Mouse (Mus musculus) intestine, postnatal 0 days (tissue): Measurements from ENCODE around the gene Tbx2. TPM values are rescaled to one million over a fixed set of nuclear protein-coding genes. Genes with fewer than 3 reads are reported as not detected.

Experiments used
- ATAC-seq: fragments of 200-750 bp; cut with Nextera tagmentation; 2 replicates; pipeline ENCODE4 v1.8.0; 2017; ENCODE audit warnings: mild to moderate bottlenecking, moderate TSS enrichment, moderate library complexity
- H3K27ac ChIP-seq: fragments of 300-500 bp; sonication (generic); 2 replicates; pipeline ENCODE4 v1.5.1; 2014; ENCODE audit warnings: mild to moderate bottlenecking, low read depth, low read length, moderate library complexity
- H3K27me3 ChIP-seq: fragments of 300-500 bp; sonication (generic); replicated peaks from 2 replicates; pipeline ENCODE4 v1.6.1; 2014; ENCODE audit warnings: low read length, mixed read lengths; ENCODE audit not compliant: control insufficient read depth, insufficient read depth
- H3K36me3 ChIP-seq: fragments of 300-500 bp; sonication (generic); 2 replicates; pipeline ENCODE4 v1.6.1; 2014; ENCODE audit warnings: mild to moderate bottlenecking, moderate library complexity; ENCODE audit not compliant: control insufficient read depth, insufficient read depth
- H3K4me1 ChIP-seq: fragments of 300-500 bp; sonication (generic); replicated peaks from 2 replicates; pipeline ENCODE4 v1.6.1; 2014; ENCODE audit warnings: antibody characterized with exemption, low read length, mixed read lengths; ENCODE audit not compliant: control insufficient read depth, insufficient read depth
- H3K4me2 ChIP-seq: fragments of 300-500 bp; sonication (generic); replicated peaks from 2 replicates; pipeline ENCODE4 v1.6.1; 2014; ENCODE audit warnings: low read depth, mild to moderate bottlenecking, moderate library complexity
- H3K4me3 ChIP-seq: fragments of 300-500 bp; sonication (generic); 2 replicates; pipeline ENCODE4 v1.5.1; 2014; ENCODE audit warnings: low read depth, low read length
- H3K9ac ChIP-seq: fragments of 300-500 bp; sonication (generic); 2 replicates; pipeline ENCODE4 v1.6.1; 2014; ENCODE audit warnings: mild to moderate bottlenecking, low read depth, low read length
- H3K9me3 ChIP-seq: fragments of 300-500 bp; sonication (generic); 2 replicates; pipeline ENCODE4 v1.6.1; 2016; ENCODE audit warnings: mixed run types; ENCODE audit not compliant: control insufficient read depth
- CTCF ChIP-seq: sonication (generic); IDR thresholded peaks from 2 replicates; pipeline ENCODE4 v1.5.1; 2016; ENCODE audit warnings: low read depth, mild to moderate bottlenecking, control low read depth, antibody characterized with exemption, moderate library complexity
- WGBS: fragments of 180-500 bp; shearing (Covaris S2); extraction: QIAGEN DNeasy Blood & Tissue Kit; methylation state at CpG from one replicate; pipeline ENCODE4 v1.1.7; 2014; 5-methylcytosine and 5-hydroxymethylcytosine counted together
- polyA plus RNA-seq: library from polyadenylated mRNA; unstranded; fragments of >200 nt; fragmentation: Nextera tagmentation; extraction: Ambion mirVana; gene quantifications from 2 replicates; pipeline ENCODE4 v1.2.1, GENCODE M21; 2015

Gene Tbx2
- polyA plus RNA-seq, 1 experiment from 2014 or later = 3.0 TPM

DNA sequence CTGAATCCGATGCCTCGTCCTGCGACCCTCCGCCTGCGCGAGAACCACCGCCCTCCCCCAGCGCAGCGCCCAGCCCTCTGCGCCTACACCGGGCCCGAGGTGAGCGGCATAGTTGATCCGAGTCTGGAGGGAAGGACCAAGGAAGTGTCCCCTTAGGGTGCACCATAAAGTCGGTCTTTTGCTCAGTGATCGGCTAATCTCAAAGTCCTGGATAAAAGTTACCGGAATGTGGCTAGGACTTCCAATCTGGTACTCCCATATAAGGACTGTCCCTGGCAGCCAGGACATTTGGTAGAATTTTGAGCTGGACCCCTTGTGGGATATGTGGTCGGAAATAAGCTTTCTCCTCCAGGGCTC is 4.9 kb downstream of the Tbx2 start:
- WGBS = 15% methylated on average over 18 of the region's 18 CpGs
- no peak for TF ChIP-seq CTCF

DNA sequence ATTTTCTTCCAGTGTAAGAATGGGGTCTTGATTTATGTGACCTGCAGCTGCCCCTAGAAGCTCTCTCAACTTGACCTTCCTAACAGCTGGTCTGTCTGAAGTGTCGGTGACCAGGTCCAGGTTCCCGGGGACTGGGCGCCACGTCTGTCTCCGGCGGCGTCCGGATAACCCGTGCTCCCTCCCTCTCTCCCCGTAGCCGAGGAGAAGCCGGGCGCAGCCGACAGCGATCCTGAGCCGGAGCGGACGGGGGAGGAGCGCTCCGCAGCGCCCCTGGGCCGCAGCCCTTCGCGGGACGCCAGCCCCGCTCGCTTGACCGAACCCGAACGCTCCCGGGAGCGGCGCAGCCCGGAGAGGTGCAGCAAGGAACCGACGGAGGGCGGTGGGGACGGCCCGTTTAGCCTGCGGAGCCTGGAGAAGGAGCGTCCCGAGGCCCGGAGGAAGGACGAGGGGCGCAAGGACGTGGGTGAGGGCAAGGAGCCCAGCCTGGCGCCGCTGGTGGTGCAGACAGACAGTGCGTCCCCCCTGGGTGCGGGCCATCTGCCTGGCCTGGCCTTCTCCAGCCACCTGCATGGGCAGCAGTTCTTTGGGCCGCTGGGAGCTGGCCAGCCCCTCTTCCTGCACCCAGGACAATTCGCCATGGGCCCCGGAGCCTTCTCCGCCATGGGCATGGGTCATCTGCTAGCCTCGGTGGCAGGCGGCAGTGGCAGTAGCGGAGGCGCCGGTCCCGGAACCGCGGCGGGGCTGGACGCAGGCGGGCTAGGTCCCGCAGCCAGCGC is 5.5 kb downstream of the Tbx2 start:
- peaks cover 95% of the 10 kb centered on the region for H3K27me3 ChIP-seq
- ATAC-seq = no peak
- WGBS = 16% methylated on average over 67 of the region's 67 CpGs
- H3K4me2 ChIP-seq = peak overlapping the region; percentile 90
- H3K27ac ChIP-seq = no peak overlapping the region
- H3K36me3 ChIP-seq = peaks cover 11% of the 10 kb centered on the region; the same call in 1 of the 2 replicates
- H3K4me3 ChIP-seq = peak overlapping the region; percentile 60
- H3K4me1 ChIP-seq = 0 out of 2 replicates have a peak, but pooled peaks cover 3% of the 10 kb centered on the region
- peak overlapping the region; percentile 54 for H3K9ac ChIP-seq
- no peaks in the 10 kb centered on the region for H3K9me3 ChIP-seq
- no peak for TF ChIP-seq CTCF

More for the DNA sequence above, 4.9 kb downstream of the Tbx2 start:
- H3K36me3 ChIP-seq = peaks cover 11% of the 10 kb centered on the region; the same call in 1 of the 2 replicates
- H3K27me3 ChIP-seq = peaks cover 94% of the 10 kb centered on the region
- H3K9ac ChIP-seq = 0 out of 2 replicates have a peak overlapping the region, but pooled peaks have one; percentile 7
- no peaks in the 10 kb centered on the region for H3K9me3 ChIP-seq
- peak overlapping the region; percentile 90 for H3K4me2 ChIP-seq
- H3K27ac ChIP-seq = peak overlapping the region; percentile 21; the same call in 1 of the 2 replicates
- peak overlapping the region; percentile 60 for H3K4me3 ChIP-seq
- 0 out of 2 replicates have a peak, but pooled peaks cover 4% of the 10 kb centered on the region for H3K4me1 ChIP-seq
- no peak for ATAC-seq

DNA sequence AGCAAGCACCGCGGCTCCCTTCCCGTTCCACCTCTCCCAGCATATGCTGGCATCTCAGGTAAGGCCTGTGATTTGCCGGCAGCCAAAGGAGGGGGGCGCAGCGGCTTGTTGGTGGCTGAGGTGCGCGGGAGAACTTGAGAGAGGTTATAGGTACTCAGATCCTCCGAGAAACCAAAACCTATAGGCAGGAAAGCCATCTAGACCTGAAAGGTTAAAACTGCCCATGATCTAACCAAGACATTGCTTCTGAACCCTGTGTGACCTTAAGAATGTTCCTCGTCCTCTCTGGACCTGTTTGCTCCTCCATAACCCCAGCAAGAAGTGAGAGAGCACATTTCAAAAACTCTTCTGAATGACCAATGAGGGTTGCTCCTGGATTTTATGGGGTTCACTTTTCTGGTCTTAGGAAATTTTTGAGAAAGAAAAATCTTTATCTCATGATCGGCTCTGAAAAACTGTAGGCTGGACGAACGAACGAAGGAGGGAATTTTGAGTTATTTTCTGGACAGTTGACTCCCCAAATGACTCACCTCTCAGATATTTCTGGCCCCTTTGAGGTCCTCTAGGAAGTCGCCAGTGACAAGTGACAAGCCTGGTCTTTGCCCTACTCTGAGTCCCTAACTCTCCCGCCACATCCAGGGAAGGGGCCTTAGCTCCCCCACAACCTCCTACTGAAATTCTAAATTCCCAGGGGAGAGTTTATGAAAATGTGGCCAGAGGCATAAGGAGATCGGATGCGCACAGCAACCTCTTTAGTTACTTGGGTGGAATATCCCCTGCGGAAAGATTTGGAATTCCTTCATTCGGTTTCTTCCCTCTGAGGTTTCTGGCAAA is 6.3 kb downstream of the Tbx2 start:
- ATAC-seq = no peak

DNA sequence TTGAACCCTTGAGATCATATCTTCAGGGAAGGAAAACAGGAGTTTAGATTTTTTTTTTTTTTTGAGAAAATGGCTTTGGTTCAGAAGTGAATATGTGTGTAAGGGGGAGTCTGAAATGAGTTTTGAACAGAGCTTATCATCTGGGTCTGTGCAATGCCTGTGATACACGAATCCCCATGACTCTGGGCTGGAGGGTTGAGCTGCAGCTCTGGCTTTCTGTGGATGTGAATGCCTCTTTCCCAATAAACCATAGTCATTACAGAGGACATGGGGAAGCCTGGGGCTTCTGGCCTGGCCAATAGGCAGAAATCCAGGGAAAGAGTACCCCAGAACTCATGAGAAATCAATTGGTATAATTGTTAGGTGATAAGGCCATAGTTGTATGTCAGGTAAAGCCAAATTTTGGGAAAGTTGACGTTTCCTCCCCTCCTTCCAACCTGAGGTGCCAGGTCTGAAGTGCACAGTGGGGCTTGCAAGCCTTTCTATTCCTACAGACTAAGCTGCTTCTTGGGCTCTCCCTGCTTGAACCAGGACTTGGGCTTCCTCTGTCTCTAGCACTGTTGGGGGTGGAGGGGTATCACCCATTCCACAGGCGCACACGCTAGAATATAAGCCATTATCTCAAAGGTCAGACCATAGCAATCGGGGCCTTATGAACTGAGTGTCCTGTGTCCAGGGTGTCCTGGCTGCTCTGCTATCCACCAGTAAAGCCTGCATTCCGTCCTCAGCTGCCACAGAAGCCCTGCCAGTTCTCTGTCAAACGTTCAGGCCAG is 7.1 kb downstream of the Tbx2 start:
- no peak overlapping the region for H3K27ac ChIP-seq
- peaks cover 86% of the 10 kb centered on the region for H3K27me3 ChIP-seq
- H3K36me3 ChIP-seq = peaks cover 10% of the 10 kb centered on the region; the same call in 1 of the 2 replicates
- no peaks in the 10 kb centered on the region for H3K9me3 ChIP-seq
- ATAC-seq = no peak
- 57% methylated on average over 7 of the region's 7 CpGs for WGBS
- peak overlapping the region; percentile 11; the same call in 1 of the 2 replicates for H3K4me3 ChIP-seq
- no peak overlapping the region for H3K9ac ChIP-seq
- no peak for TF ChIP-seq CTCF
- peaks cover 10% of the 10 kb centered on the region for H3K4me1 ChIP-seq
- H3K4me2 ChIP-seq = peak overlapping the region; percentile 90

More for the DNA sequence above, 6.3 kb downstream of the Tbx2 start:
- no peak overlapping the region for H3K27ac ChIP-seq
- H3K9ac ChIP-seq = peak overlapping the region; percentile 54; the same call in 1 of the 2 replicates
- 43% methylated on average over 20 of the region's 20 CpGs for WGBS
- no peaks in the 10 kb centered on the region for H3K9me3 ChIP-seq
- H3K4me2 ChIP-seq = peak overlapping the region; percentile 90
- H3K36me3 ChIP-seq = peaks cover 11% of the 10 kb centered on the region; the same call in 1 of the 2 replicates
- no peak for TF ChIP-seq CTCF
- peaks cover 94% of the 10 kb centered on the region for H3K27me3 ChIP-seq
- peak overlapping the region; percentile 60 for H3K4me3 ChIP-seq
- H3K4me1 ChIP-seq = peaks cover 5% of the 10 kb centered on the region; the same call in 1 of the 2 replicates

DNA sequence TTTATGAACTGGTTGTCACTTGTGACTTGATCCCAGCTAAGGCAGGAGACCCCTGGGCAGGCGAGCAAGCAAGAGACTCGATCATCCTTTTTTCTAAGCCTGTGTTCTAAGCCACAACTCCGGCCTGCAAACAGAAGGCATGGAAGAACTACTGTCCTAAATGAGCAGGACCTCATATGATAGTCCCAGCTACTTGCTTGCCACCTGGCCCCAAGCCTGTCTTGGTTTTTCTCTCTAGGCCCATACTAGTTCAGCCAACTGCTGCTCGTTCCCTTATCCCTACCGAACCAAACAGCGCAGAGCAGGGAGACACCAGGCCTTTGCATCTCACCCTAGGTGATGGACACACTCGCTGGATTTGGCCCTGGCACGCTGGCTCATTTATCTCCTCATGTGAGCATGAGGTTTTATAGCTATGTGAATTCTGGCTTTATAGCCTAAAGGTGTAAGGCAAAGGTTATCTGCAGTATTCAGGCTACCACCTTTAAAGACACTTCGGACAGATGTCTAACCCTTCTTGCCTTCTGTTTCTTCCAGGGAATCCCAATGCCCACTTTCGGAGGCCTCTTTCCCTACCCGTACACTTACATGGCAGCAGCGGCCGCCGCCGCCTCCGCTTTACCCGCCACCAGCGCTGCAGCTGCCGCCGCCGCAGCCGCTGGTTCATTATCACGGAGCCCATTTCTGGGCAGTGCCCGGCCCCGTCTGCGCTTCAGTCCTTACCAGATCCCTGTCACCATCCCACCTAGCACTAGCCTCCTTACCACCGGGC is 7.9 kb downstream of the Tbx2 start:
- peak overlapping the region; percentile 11 for H3K4me3 ChIP-seq
- H3K4me2 ChIP-seq = peak overlapping the region; percentile 90
- no peaks in the 10 kb centered on the region for H3K9me3 ChIP-seq
- H3K36me3 ChIP-seq = peaks cover 6% of the 10 kb centered on the region; the same call in 1 of the 2 replicates
- TF ChIP-seq CTCF = no peak
- peaks cover 84% of the 10 kb centered on the region for H3K27me3 ChIP-seq
- ATAC-seq = no peak
- no peak overlapping the region for H3K27ac ChIP-seq
- no peak overlapping the region for H3K9ac ChIP-seq
- 41% methylated on average over 27 of the region's 27 CpGs for WGBS
- peaks cover 10% of the 10 kb centered on the region for H3K4me1 ChIP-seq
